Mouse (Mus musculus) liver, postnatal 0 days (tissue): Measurements from ENCODE around the gene Ptprd.

Experiments used
- CTCF ChIP-seq: sonication (generic); IDR thresholded peaks from 2 replicates; pipeline ENCODE4 v1.5.1; 2016; ENCODE audit warnings: antibody characterized with exemption, low read depth
- EP300 ChIP-seq: IDR thresholded peaks from 2 replicates; pipeline ENCODE4 v1.6.1; 2016; ENCODE audit warnings: antibody characterized with exemption, low read depth, mild to moderate bottlenecking

DNA sequence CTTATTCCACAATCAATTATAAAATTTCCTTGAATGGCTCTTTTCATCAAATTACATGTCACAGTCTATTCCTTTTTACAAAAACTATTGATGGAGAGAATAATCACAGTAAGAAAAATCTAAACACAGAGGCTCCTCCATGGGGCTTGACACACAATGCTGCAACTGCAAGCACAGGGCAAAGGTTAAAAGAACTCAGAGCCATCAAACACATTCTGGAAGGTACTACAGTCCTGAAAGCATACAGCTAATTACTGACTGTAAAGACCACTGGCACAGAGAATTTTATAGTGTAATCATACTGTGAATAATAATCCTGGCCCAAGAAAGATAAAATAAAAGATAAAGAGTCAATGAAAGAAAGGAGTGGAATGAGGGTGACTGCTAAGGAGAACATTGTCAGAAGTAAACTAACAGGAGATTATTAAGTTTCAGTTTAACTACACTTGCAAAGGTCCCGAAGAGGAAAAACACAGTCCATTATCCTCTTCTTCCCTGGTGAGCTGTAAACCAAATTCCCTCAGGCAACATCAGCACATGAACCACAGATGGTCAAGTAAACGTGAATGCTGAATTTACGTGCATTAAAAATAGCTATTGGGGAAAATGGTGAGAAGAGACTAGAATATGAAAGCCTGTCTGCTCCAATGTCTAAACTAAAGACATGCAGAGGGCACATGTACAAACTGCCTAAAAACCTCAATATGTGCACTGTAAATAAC, 1861.4 kb downstream of the Ptprd start:
- no peak for TF ChIP-seq CTCF
- TF ChIP-seq EP300: no peak
